Mouse (Mus musculus) liver, adult 2 months (tissue): ENCODE measurements around the gene Sema4b.

Experiments used
- CTCF ChIP-seq: fragments of 200-500 bp; IDR thresholded peaks from 2 replicates; pipeline ENCODE4 v1.5.1; 2011; ENCODE audit warnings: low read depth, low read length, control low read depth
- POLR2A ChIP-seq: fragments of 200-500 bp; IDR thresholded peaks from 2 replicates; pipeline ENCODE4 v1.6.1; 2011; ENCODE audit warnings: low read length, control low read depth; ENCODE audit not compliant: insufficient read depth; ENCODE audit errors: extremely low read depth

GRCm38 (mm10) chr7:80200963-80201539 is 14.4 kb downstream of the Sema4b start:
- TF ChIP-seq CTCF (no peak), POLR2A (no peak)
